Mouse (Mus musculus): ENCODE measurements around the gene Rhot2.

Rhot2 gene

DNA sequence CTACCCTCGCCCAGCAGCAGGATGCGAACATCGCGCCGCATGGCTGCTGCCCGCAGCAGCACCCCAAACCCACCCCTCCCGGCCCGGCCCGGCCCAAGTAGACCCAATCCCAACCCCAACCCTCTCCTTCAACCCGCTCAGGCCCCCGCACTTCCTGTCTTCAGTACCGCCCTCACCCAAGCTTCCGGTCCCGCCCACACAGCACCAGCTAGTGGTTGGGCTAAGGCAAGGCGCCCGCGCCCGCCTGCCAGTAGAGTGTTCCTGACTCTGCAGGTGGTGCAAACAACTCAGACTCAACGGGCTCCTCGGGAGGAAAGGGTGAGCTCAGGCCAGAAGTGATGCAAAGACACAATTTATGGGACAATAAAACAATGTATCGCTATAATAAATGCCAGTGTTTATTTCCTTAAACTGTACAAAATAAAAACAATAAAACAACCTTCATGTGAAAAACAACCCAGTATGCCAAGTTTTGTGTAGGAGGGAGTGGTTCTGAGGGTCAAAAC, at the start of gene Rhot2:
Gene Rhot2 (minus strand): TSS at position 456 of the 506 bp plus-strand sequence.
- DNase-seq, result peak; percentile 95 to 97

DNA sequence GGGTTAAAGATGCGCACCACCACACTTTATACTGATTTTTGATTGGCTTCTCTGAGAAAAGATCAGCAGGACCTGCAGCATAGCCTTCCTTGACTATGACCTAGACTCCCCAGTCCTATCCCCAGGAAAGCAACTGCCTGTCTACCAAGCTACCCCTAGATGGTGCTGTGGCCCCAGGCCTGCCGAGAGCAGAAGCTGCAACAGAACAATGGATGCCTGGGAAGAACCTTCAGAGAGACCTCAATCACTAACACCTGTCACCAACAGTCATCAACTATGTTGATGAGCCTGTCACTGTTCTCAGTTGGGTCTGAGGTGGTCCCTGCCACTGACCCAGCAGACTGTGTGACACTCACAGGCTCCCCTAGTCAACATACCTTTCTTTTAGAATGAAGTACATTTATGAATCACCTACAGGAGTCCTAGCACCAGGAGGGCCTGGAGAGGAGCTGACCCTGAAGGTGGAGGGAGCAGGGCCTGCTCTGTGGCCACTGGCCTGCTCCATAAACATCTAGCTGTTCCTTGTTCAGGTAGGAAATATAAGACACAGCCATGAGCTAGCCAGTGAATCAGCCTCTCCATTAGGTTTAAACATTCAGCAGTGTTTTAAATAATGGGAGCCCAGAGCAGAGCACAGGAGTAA, 49.4 kb upstream of the Rhot2 start:
- peak in 1 of 2 experiments; percentile 34 for DNase-seq

GRCm38 (mm10) chr17:25888837-25889236, 44.2 kb upstream of the Rhot2 start:
- no peak for DNase-seq

DNA sequence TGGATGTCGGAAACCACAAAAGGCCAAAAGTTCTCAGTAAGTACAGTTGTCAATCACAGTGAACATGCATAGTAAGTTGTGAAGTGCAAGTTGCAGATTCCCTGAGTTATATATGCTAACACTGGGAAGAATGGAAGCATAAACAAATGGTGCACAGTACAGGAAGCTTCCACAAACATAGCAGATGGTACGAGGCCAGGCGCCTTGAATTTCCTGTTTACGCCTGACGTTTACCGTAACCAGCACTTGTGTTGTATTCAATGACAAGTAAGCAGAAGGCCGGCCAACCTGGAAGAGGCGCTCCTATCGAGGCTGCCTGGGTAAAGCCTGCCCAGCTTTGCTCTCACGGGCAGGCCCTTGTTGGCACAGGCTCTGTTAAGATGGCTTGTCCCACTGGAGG, 42.8 kb upstream of the Rhot2 start:
- no peak for DNase-seq

- DNase-seq, result no peak
Measured at GRCm38 (mm10) chr17:25886806-25887205, 42.2 kb upstream of the Rhot2 start.

GRCm38 (mm10) chr17:25885636-25886035, 41.0 kb upstream of the Rhot2 start:
- no peak for DNase-seq

GRCm38 (mm10) chr17:25883824-25884223, 39.2 kb upstream of the Rhot2 start:
- no peak for DNase-seq

DNA sequence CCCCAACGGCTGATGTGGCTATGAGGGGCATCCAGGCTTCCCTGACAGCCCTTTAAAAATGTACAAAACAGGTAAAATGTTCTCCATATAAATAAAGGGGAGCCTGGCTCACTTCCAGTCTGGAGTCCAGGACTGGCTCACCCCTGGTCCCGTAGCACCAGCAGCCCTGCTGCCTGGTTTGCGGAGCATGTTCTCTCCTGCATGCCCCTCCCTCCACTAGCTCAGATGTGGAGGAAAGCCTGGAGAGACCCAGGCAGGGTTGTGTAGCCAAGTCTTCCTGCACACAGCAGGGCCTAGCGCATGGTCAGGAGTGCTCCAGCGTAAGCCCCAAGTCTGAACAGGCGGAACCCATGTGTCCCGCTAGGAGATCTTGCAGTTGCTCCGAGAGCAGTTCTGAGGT, 38.6 kb upstream of the Rhot2 start:
- no peak for DNase-seq

DNA sequence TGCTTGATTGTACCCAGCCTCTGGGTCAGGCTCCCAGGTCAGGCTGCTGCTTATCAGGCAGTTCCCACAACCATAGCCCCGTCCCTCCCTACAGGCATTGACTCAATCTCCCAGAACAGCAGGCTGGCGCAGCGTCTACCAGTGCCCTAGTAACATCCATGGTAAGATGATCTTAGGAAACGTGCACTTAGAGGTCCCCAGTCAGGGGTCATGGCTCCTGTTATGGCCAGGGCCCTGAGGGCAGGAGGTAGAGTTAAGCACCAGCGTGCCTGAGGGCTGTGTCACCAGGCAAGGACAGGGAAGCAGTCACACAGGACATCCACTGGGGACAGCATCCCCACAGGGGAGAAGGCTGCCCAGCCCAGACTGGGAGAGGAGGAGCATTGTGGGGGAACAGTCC, 37.7 kb upstream of the Rhot2 start:
- DNase-seq, result no peak

GRCm38 (mm10) chr17:25881691-25882090, 37.0 kb upstream of the Rhot2 start:
- DNase-seq, result no peak

GRCm38 (mm10) chr17:25880913-25881641, 36.4 kb upstream of the Rhot2 start:
- DNase-seq, result no peak

GRCm38 (mm10) chr17:25880196-25880910, 35.7 kb upstream of the Rhot2 start, which contains the start of gene Wfikkn1:
Wfikkn1 (minus strand) TSS chr17:25880858.
- DNase-seq, result no peak

- DNase-seq, result no peak
Measured at GRCm38 (mm10) chr17:25879750-25880149, 35.1 kb upstream of the Rhot2 start.

DNA sequence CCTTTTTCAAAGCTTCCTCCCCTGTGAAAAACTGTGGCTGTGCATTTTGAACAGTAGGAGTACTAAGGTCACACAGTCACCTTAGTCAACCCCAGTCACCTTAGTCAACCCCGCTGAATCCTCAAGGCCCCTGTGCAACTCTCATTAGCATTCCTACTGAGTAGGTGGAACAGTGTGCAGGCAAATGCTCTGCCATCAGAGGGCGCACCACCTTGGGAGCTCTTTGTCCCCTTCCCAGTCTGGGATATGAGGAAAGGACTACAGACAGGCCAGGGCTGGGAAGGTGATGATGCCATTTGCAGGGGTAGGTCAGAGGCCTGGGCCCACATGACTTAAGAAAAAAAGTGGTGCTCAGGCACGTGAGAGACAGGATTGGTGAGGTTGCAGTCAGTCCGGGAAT, 34.6 kb upstream of the Rhot2 start:
- DNase-seq, result no peak

- no peak for DNase-seq
Measured at GRCm38 (mm10) chr17:25878611-25879180, 34.0 kb upstream of the Rhot2 start.

DNA sequence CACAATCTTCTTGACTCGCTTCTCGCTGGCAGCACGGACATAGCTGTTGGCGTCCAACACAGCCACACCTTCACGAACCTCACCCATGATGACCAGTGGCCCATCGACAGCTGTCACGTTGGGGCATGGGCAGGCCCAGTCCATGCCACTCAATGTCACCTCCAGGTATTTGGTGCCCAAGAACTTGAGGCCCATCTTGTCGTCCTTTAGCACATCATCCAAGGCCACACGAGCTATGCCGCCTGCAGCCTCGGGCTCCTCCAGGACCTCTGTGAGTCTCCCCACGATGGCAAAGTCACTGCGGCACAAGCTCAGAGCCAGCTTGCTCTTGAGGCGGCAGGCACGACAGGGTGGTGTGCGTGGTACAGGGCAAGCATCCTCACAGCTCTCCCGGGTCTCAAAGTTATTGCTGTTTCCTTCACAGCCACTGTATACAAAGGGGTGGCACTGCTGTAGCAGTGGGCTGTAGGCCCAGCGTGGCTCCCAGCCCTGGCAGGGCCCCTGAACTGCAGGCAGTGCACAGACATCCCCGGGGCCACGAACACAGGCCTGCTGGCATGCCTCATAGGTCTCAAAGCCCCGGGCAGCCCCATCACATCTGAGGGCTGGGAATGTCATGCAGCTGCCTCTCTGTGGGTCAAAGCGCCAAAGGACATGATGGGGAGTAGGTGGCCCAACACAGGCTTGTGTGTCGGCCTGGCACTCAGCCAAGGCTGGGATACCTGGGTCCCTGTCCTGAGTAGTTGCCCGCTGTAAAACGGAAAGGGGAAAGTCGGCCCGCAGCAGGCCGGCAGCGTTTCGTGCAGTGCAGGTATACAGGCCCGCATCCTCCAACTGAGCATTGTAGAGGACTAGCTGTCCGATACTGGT, 33.3 kb upstream of the Rhot2 start:
- no peak for DNase-seq

- no peak for DNase-seq
Measured at GRCm38 (mm10) chr17:25877025-25877424, 32.4 kb upstream of the Rhot2 start.

DNA sequence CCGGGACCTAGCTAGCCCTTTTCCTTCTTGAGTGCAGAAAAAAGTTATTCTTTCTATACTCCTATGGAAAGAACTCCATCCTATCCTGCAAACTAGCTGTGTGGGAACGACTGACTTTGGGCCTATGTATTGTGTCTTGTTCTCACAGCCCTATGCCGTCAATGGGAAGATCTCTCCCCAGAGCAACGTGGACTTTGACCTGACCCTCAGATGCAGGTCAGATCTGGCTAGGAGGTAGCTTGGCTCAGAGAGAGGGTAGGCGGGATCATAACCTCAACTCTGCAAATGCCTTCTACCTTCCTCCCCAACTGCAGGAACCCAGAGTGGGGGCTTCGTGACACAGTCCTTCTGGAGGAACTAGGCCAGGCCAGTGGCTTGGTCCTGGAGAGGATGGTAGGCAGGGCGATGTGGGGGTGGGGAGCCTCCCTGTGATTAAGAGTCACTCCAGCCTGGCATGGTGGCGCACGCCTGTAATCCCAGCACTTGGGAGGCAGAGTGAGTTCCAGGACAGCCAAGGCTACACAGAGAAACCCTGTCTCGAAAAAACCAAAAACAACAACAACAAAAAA, 31.8 kb upstream of the Rhot2 start:
- no peak for DNase-seq

DNA sequence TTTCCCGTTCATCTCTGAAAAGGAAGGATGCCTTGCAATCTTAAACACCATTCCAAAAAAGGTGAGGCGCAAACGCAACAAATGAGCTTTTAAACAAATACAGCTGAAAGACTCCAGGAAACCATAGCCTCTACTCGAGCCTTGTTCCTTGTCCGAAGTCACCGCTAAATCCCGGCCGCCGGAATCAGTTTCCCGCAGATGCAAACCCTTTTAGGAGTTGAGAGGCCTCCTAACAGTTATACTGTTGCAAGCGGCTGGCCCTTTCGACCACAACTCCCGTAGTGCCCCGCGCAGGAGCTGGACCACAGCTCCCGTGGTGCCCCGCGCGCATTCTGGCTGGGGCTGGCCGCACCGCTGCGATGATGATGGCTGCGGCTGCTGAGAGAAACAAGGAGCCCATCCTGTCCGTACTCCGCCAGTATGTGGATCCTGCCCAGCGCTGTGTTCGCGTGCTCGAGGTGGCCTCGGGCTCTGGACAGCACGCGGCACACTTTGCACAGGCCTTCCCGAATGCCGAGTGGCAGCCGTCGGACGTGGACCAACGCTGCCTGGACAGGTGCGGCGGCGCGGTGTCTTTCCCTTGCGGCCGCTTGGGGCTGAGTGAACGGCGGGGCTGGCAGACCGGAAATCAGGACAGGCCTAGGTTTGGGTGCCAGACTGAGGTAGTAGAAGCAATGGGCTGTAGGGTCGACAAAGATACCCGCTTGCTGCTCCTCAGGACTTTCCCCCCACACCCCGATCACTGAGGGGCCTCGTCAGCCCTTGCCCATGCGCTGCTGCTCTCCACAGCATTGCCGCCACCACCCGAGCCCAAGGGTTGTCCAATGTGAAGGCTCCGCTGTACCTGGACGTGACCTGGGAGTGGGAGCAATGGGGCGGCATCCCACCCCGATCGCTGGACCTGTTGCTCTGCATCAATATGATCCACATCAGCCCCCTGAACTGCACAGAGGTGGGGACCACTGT, 30.8 kb upstream of the Rhot2 start:
- peak; percentile 70 to 77 for DNase-seq

DNA sequence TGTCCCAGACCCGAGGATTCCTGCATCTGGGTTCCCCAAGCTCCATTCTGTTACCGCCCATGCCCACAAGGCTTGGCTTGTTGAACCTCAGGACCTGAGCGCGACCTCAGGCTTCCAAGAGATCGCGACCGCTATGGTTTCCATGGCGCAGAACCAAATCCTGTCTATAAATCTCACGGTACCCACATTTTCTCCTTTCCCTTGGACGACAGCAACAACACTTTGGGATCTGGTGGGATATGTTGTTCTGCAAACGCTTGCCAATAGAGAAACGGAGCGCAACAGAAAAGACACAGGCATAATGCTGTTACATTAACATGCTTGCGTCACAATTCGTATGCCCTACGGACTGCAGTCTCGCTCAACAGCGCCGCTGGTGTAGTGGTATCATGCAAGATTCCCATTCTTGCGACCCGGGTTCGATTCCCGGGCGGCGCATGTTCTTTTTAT, 30.1 kb upstream of the Rhot2 start, which contains the start of gene Mettl26:
Gene Mettl26 (plus strand): TSS at position 354 of the 450 bp plus-strand sequence.
- peak; percentile 79 to 87 for DNase-seq
